Mouse (Mus musculus): ENCODE data around the gene Lrrc4. TPM values are rescaled to one million over a fixed set of nuclear protein-coding genes. Genes with fewer than 3 reads are reported as not detected.

Lrrc4 gene
- polyA plus RNA-seq, 1 experiment from 2014 or later: 7.2 TPM

DNA sequence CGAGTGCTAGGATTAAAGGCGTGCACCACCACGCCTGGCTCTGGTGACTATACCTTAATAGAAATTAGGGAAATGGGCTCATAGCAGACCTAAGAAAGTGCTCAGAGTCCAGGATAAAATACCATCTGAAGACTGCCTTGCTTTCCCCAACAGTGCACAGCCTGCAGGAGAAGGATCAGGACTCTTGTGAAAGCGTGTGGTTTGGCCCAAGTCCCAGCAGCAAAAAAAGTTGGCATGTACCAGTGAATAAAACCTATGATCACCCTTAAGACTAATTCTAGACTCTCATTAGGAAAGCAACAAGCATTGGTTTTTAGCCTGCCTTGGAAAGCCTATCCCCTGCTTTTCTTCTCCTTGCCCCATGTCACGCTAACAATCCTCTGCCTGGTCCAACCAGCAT lies 7.7 kb downstream of the Lrrc4 start:
- Histone ChIP-seq H3K4me1 (ENCODE audit: control insufficient read depth, insufficient read depth, low read length) (peaks cover 20% of the 10 kb centered on the region), H3K27ac (ENCODE audit: low read depth, low read length) (no peak overlapping the region), H3K27me3 (ENCODE audit: control insufficient read depth, insufficient read depth, low read length) (no peaks in the 10 kb centered on the region), H3K9me3 (ENCODE audit: control insufficient read depth, low read length) (no peaks in the 10 kb centered on the region), H3K4me3 (ENCODE audit: low read depth, low read length) (no peak overlapping the region), H3K9ac (ENCODE audit: low read length) (no peak overlapping the region), H3K36me3 (ENCODE audit: control insufficient read depth, insufficient read depth, low read length) (no peaks in the 10 kb centered on the region; the same call in 1 of the 2 replicates), H3K4me2 (ENCODE audit: low read depth) (no peak overlapping the region)
- WGBS: 92% methylated on average over 5 of the region's 5 CpGs
- ATAC-seq (ENCODE audit: insufficient read depth, low FRiP score, low TSS enrichment) (no peak), DNase-seq (ENCODE audit: low spot score) (no peak)

DNA sequence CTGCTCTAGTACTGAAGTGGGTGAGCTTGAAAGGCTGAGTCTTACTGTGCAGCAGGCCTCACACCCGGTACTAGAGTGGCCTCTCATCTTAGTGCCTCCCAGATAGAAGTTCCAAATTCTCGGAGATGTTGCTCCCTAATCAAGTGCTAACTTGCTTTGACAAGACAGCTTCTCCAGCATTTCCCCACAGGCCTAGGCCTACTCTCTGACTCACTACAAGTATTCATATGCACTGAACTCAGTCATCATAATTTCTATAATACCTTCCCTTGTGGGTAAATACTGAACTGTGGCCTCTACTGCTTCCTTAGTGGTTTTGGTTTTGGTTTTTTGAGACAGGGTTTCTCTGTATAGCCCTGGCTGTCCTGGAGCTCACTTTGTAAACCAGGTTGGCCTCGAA lies 8.2 kb downstream of the Lrrc4 start:
- H3K36me3 ChIP-seq (ENCODE audit: control insufficient read depth, insufficient read depth, low read length): no peaks in the 10 kb centered on the region; the same call in 1 of the 2 replicates
- H3K9ac ChIP-seq (ENCODE audit: low read length): no peak overlapping the region
- H3K27me3 ChIP-seq (ENCODE audit: control insufficient read depth, insufficient read depth, low read length): no peaks in the 10 kb centered on the region
- WGBS: 94% methylated on average over 3 of the region's 3 CpGs
- H3K4me3 ChIP-seq (ENCODE audit: low read depth, low read length): no peak overlapping the region
- DNase-seq (ENCODE audit: low spot score): no peak
- H3K27ac ChIP-seq (ENCODE audit: low read depth, low read length): no peak overlapping the region
- peaks cover 18% of the 10 kb centered on the region for H3K4me1 ChIP-seq (ENCODE audit: control insufficient read depth, insufficient read depth, low read length)
- H3K9me3 ChIP-seq (ENCODE audit: control insufficient read depth, low read length): no peaks in the 10 kb centered on the region
- ATAC-seq (ENCODE audit: insufficient read depth, low FRiP score, low TSS enrichment): no peak
- no peak overlapping the region for H3K4me2 ChIP-seq (ENCODE audit: low read depth)

DNA sequence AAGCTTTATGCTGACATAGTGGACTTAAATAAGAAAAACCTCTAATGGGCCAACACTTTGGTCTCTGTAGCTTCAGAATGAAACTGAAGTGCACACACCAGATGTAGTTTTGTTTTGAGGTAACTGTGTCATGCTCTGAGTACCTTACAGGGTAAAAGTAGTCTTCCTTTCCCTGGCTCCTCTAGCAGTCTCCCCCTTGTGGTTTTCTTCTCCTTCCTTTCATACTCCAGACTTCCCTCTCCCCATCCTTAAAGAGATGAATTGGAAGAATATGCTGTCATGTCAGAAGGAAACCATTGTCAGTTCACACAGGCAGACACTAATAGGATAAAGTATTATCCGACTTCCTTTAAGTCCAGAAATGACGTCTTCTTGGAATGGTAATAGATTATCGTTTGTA lies 9.3 kb downstream of the Lrrc4 start:
- Histone ChIP-seq H3K4me2 (ENCODE audit: low read depth) (no peak overlapping the region), H3K27ac (ENCODE audit: low read depth, low read length) (no peak overlapping the region), H3K9ac (ENCODE audit: low read length) (no peak overlapping the region), H3K9me3 (ENCODE audit: control insufficient read depth, low read length) (no peaks in the 10 kb centered on the region), H3K4me1 (ENCODE audit: control insufficient read depth, insufficient read depth, low read length) (peaks cover 12% of the 10 kb centered on the region), H3K36me3 (ENCODE audit: control insufficient read depth, insufficient read depth, low read length) (no peaks in the 10 kb centered on the region; the same call in 1 of the 2 replicates), H3K4me3 (ENCODE audit: low read depth, low read length) (no peak overlapping the region), H3K27me3 (ENCODE audit: control insufficient read depth, insufficient read depth, low read length) (no peaks in the 10 kb centered on the region)
- 90% methylated on average over 3 of the region's 3 CpGs for WGBS
- DNase-seq (ENCODE audit: low spot score) (no peak), ATAC-seq (ENCODE audit: insufficient read depth, low FRiP score, low TSS enrichment) (no peak)

DNA sequence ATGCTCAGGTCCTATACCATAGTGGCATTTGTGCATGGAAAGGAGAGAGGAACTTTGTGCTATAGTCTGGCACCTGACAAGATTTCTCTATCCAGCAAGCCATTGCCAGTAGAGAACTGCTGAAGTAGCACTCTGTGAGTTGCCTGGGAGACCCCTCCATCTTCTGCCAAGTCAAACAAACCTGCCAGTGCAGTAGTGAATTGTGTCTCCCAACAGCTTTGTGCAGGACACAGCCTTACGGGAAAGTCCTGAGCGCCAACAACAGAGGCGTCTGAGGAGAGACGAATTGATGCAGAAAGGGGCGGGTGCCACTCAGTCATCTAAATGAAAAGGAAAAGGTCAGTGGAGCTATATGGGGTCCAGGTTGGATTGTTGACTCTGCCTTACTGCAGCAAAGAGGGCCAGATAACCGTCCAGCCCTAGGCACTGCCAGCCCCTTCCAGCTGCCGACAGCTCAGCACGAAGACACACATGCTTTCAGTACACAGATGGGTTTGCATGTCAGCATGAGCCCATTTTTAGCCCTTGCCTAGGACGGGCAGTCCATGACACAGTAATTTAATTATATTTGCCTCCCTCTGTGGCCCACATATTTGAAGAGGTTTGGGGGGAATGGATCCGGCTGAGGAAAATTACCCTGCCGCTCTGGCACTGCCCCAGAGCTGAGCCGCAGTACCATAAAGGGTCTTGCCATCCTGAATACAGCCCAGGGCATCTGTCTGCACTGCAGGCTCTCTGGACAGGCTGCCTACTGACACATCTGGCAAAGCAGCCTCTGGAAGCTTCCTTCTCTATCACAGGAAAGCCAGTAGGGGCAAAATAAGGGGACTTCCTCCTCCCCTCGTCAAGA lies 11.8 kb downstream of the Lrrc4 start:
- Histone ChIP-seq H3K4me3 (ENCODE audit: low read depth, low read length) (no peak overlapping the region), H3K27me3 (ENCODE audit: control insufficient read depth, insufficient read depth, low read length) (no peaks in the 10 kb centered on the region), H3K4me1 (ENCODE audit: control insufficient read depth, insufficient read depth, low read length) (peaks cover 4% of the 10 kb centered on the region; the same call in 1 of the 2 replicates), H3K9ac (ENCODE audit: low read length) (no peak overlapping the region), H3K27ac (ENCODE audit: low read depth, low read length) (no peak overlapping the region), H3K4me2 (ENCODE audit: low read depth) (no peak overlapping the region), H3K9me3 (ENCODE audit: control insufficient read depth, low read length) (no peaks in the 10 kb centered on the region), H3K36me3 (ENCODE audit: control insufficient read depth, insufficient read depth, low read length) (peaks cover 2% of the 10 kb centered on the region; the same call in 1 of the 2 replicates)
- no peak for ATAC-seq (ENCODE audit: insufficient read depth, low FRiP score, low TSS enrichment)
- DNase-seq (ENCODE audit: low spot score): no peak
- WGBS: 67% methylated on average over 13 of the region's 13 CpGs

DNA sequence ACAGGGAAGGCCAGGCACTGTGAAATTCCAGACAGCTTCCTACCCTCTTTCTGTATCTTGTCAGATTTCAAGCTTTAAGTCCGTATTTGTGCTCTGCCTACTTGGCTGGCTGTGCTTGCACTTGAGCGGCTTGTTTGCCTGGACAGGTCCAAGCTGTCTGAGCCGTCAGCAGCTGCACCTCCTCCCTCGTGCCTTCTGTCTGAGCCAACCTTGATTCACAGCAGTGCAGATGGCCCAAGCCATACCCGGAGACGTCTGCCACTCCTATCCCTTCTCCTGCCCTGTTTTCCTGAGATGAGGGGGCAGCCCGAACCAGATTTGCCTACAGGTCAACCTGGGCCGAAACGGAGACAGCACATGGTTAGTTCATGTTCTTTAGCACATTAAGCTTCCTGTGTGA lies 14.5 kb downstream of the Lrrc4 start:
- no peak for DNase-seq (ENCODE audit: low spot score)
- Histone ChIP-seq H3K4me1 (ENCODE audit: control insufficient read depth, insufficient read depth, low read length) (peaks cover 9% of the 10 kb centered on the region), H3K9ac (ENCODE audit: low read length) (no peak overlapping the region), H3K9me3 (ENCODE audit: control insufficient read depth, low read length) (no peaks in the 10 kb centered on the region), H3K4me2 (ENCODE audit: low read depth) (no peak overlapping the region), H3K27ac (ENCODE audit: low read depth, low read length) (no peak overlapping the region), H3K4me3 (ENCODE audit: low read depth, low read length) (no peak overlapping the region), H3K27me3 (ENCODE audit: control insufficient read depth, insufficient read depth, low read length) (no peaks in the 10 kb centered on the region), H3K36me3 (ENCODE audit: control insufficient read depth, insufficient read depth, low read length) (peaks cover 2% of the 10 kb centered on the region; the same call in 1 of the 2 replicates)
- 76% methylated on average over 9 of the region's 9 CpGs for WGBS
- no peak for ATAC-seq (ENCODE audit: insufficient read depth, low FRiP score, low TSS enrichment)

DNA sequence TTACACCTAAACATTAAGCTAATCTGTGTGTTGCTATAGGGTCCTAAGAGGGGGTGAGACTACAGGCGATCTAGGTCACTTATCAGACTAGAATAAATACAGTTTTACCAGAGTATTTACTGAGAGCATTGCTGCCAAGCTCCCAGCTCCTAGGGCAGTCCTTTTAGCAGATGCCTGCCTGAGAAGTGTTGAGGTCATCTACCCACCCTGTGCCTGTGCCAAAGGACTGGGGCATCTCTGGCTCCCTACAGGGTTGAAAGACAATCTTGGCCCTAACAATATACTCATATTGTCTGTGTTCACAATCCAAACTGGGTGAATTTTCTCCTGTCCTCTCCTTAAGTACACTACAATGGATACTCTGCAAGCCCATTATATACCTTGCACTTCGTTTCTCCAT lies 16.7 kb downstream of the Lrrc4 start:
- Histone ChIP-seq H3K4me3 (ENCODE audit: low read depth, low read length) (no peak overlapping the region), H3K9me3 (ENCODE audit: control insufficient read depth, low read length) (no peaks in the 10 kb centered on the region), H3K27me3 (ENCODE audit: control insufficient read depth, insufficient read depth, low read length) (no peaks in the 10 kb centered on the region), H3K27ac (ENCODE audit: low read depth, low read length) (no peak overlapping the region), H3K9ac (ENCODE audit: low read length) (no peak overlapping the region), H3K36me3 (ENCODE audit: control insufficient read depth, insufficient read depth, low read length) (peaks cover 2% of the 10 kb centered on the region; the same call in 1 of the 2 replicates), H3K4me1 (ENCODE audit: control insufficient read depth, insufficient read depth, low read length) (peaks cover 7% of the 10 kb centered on the region; the same call in 1 of the 2 replicates), H3K4me2 (ENCODE audit: low read depth) (no peak overlapping the region)
- no peak for ATAC-seq (ENCODE audit: insufficient read depth, low FRiP score, low TSS enrichment)
- no peak for DNase-seq (ENCODE audit: low spot score)
- WGBS: 87% methylated on average over 2 of the region's 2 CpGs

DNA sequence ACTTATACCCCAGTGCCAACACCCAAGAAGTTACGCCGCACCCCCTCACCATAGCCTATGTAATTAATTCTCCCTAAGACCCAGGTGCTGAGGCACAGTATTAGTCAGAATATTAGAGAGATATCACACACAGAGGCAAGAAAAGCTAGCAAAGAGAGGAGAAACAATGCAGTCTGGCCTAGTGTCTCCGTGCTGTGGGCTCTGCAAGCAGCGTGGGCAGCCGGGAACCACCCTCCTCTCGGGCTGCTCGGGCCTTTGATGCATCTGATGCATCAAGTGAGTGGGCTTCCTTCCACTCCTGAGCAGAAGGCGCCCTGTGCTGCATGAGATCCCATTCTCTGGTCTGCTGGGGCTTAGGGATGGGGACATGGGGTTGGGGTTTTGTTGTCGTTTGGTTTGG lies 18.5 kb downstream of the Lrrc4 start:
- WGBS: 88% methylated on average over 9 of the region's 9 CpGs
- Histone ChIP-seq H3K4me3 (ENCODE audit: low read depth, low read length) (no peak overlapping the region), H3K4me2 (ENCODE audit: low read depth) (no peak overlapping the region), H3K9ac (ENCODE audit: low read length) (no peak overlapping the region), H3K27me3 (ENCODE audit: control insufficient read depth, insufficient read depth, low read length) (no peaks in the 10 kb centered on the region), H3K9me3 (ENCODE audit: control insufficient read depth, low read length) (no peaks in the 10 kb centered on the region), H3K4me1 (ENCODE audit: control insufficient read depth, insufficient read depth, low read length) (peaks cover 5% of the 10 kb centered on the region; the same call in 1 of the 2 replicates), H3K27ac (ENCODE audit: low read depth, low read length) (no peak overlapping the region), H3K36me3 (ENCODE audit: control insufficient read depth, insufficient read depth, low read length) (peaks cover 2% of the 10 kb centered on the region; the same call in 1 of the 2 replicates)
- DNase-seq (ENCODE audit: low spot score) (no peak), ATAC-seq (ENCODE audit: insufficient read depth, low FRiP score, low TSS enrichment) (no peak)

DNA sequence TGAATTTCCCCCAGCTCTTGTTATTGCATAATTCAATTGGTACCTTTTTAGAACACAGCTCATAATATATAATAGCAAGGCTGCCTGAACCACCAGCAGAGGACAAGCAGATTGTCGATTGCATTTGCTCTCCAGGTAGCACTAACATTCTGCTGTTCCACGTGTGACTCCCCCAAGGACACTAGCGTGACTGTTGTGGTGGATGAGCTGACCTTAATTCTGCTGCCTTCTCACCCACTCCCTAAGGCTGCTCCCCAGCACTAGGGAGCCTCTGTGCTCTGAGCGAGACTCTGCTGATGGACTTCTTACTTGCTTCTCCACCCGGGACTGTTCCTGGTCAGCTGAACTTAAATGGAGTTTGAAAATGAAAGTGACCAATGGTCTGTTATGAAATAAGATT lies 26.8 kb downstream of the Lrrc4 start:
- WGBS: 87% methylated on average over 5 of the region's 5 CpGs

DNA sequence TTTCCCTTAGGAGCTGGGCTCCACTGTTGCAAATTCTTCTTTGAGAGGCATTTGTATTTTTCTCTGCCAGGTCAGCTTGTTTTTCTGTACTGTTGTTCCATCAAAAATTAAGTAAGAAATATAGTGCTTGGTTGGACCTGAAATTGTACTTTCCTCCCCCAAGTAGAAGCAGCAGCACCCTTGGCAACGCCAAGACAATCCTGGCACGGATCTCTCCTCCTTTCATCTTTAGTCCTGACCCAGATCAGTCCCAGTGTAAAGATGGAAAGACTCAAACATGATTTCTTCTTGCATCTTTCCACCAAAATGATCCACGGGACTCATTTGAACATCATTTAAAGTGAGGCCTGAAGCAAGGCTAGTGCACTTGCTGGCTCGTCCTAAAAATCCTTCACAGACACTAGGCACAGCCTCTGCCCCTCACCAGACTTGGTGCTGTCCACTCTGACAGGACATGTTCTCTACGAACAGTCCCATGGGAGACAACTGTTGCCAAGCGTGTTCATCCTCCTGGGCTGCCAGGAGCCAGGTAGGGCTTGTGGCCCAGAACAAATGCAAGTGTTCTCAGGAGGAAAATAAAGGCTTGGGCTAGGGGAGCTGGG lies 27.8 kb downstream of the Lrrc4 start:
- Histone ChIP-seq H3K4me3 (ENCODE audit: low read depth, low read length) (no peak overlapping the region), H3K9me3 (ENCODE audit: control insufficient read depth, low read length) (no peaks in the 10 kb centered on the region), H3K36me3 (ENCODE audit: control insufficient read depth, insufficient read depth, low read length) (no peaks in the 10 kb centered on the region), H3K4me2 (ENCODE audit: low read depth) (no peak overlapping the region), H3K4me1 (ENCODE audit: control insufficient read depth, insufficient read depth, low read length) (no peaks in the 10 kb centered on the region), H3K9ac (ENCODE audit: low read length) (no peak overlapping the region), H3K27ac (ENCODE audit: low read depth, low read length) (no peak overlapping the region), H3K27me3 (ENCODE audit: control insufficient read depth, insufficient read depth, low read length) (no peaks in the 10 kb centered on the region)
- no peak for DNase-seq (ENCODE audit: low spot score)
- 91% methylated on average over 6 of the region's 6 CpGs for WGBS
- no peak for ATAC-seq (ENCODE audit: insufficient read depth, low FRiP score, low TSS enrichment)

More for the DNA sequence above, 26.8 kb downstream of the Lrrc4 start:
- Histone ChIP-seq H3K9me3 (ENCODE audit: control insufficient read depth, low read length) (no peaks in the 10 kb centered on the region), H3K27ac (ENCODE audit: low read depth, low read length) (no peak overlapping the region), H3K4me2 (ENCODE audit: low read depth) (no peak overlapping the region), H3K9ac (ENCODE audit: low read length) (no peak overlapping the region), H3K4me3 (ENCODE audit: low read depth, low read length) (no peak overlapping the region), H3K36me3 (ENCODE audit: control insufficient read depth, insufficient read depth, low read length) (no peaks in the 10 kb centered on the region), H3K4me1 (ENCODE audit: control insufficient read depth, insufficient read depth, low read length) (no peaks in the 10 kb centered on the region), H3K27me3 (ENCODE audit: control insufficient read depth, insufficient read depth, low read length) (no peaks in the 10 kb centered on the region)
- no peak for DNase-seq (ENCODE audit: low spot score)
- ATAC-seq (ENCODE audit: insufficient read depth, low FRiP score, low TSS enrichment): no peak
